Mouse (Mus musculus) kidney, postnatal 25 days (tissue): Measurements from ENCODE around the gene Orm3.

Experiments
- DNase-seq, 2 experiments: peaks; one replicate each; pipeline ENCODE4 v3.0.0; 2021; ENCODE audit warnings: mixed read lengths in 2 of 2

Orm3 gene

DNA sequence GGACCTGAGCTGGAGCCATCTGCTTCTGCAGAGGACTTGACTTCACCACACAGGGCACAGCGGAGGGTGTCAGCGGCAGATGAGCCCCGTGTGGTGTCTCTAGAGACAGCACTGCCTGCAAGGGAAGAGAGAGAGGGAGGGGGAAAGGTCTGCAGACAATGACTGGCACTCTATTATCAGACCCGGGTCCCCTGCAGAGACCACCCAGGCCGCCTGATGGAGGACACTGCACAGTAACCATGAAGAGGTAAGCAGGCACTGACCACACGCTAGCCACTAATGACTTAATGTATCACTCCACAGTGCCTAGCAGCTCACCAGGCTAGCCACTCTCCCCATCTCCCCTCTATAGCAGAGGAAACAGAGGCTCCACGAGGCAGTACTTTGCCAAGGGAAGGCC, 14.9 kb downstream of the Orm3 start:
- DNase-seq = no peak

DNA sequence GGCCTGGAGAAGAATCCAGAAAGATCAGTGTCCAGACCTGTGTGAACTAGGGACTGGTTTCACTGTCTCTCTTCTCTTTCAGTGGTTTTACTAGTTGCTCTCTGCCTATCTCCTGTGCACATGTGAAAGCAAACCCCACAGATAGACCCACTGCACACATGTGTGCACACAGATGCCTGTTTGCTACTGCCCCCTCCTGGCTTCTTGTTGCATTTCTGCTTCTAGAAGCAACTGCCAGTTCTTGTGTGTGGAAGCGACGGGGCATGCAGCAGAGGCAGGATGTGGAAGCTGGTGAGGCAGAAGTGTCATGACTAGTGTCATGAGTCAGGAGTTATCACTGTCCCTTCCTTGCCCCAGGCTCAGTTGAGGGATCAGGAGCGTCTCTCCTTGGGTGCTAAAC, 15.9 kb downstream of the Orm3 start:
- DNase-seq = peak in 1 of 2 experiments; percentile 50

DNA sequence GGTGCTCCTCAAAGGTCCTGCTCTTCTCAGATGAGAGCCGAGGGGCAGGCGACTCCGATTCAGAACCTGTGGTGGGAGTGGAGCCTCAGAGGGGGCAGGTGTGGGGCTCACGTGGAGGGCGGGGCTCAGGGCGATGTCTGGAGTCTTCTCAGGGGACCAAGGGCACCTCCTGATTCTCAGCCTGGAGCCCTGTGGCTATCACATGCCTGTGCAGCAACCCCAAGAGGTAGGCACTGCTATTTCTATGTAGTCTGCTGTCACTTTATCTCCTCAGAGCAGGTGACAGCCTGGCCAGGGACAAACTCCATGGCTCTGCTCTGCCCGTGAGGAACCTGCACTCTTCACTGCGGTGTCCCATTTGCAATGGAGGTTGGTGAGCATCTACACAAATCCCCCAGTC, 17.4 kb downstream of the Orm3 start:
- no peak for DNase-seq

- no peak for DNase-seq
These were observed 18.4 kb downstream of the Orm3 start for GRCm38 (mm10) chr4:63374331-63374730.

DNA sequence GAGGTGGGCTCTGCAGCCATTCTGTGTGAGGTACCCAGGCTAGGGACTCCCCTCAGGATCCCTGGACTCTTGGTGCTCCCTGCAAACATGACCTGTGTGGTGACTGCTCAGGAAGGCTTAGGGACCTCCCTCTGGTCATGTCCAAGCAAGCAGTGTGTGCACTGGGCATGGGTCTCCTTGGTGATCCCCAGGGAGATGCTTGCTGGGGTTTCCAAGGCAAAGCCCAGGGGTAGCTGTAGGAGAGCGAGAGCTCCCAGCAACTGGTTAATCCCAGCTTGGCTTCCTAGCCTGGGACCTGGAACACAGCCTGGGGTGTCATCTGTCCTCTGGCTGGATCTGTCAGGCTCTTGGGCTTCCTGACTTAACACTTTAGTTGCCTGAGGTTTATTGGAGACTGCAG, 19.4 kb downstream of the Orm3 start:
- no peak for DNase-seq

DNA sequence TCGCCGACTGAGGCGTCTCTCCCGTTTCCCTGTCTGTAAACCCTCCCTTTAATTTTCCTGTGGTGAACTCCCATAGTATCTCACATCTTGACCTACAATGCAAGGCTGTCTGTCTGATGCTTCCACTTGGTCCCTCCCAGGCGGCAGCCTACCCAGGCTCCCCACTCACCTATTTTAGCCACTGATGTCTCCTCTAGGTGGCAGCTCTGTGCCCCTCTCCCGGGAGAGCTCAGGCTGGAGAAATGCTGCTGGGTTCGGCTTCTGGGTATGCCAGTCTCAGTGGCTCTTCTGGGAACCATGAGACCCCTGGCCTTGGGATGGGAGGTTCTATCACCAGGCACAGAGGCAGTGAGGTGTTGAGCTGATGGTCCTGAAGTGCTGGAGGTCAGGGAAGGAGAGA, 21.5 kb downstream of the Orm3 start:
- peak in 1 of 2 experiments; percentile 12 for DNase-seq

GRCm38 (mm10) chr4:63382676-63383369, 26.9 kb downstream of the Orm3 start:
- no peak for DNase-seq

DNA sequence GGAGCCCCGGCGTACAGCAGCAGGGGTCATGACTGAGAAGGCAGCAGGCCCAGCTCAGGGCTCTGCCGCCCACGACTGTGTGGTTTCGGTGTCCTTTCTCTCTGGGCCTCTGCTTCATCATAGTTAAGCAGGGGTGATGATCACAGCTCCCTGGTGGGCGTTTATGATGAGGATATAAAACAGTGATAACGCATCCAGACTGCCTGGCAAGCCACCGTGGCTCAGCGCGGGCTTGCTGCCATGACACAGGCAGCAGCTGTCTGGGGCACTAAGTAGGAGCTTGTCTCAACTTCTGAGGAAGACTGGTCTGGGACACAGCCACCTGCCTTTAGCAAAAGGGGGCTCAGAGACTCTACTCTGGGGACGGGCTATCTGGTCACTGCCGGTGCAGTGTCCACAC, 27.5 kb downstream of the Orm3 start:
- DNase-seq = no peak

DNA sequence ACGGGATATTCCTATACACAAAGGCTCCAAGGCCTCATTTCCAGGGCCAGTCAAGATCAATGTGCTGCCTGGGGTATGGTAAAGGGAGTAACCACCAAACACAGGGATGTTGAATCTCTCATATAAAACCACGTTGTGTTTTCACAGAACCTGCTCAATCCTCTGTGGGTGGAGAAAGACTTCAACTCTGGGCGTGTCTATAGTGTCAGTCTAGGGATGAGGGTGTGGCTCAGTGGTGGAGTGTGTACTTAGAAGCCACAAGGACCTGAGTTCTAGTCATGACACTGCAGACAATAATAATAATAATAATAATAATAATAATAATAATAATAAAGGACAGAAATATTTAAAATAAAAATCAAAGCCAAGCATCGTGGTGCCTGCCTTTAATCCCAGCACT, 28.3 kb downstream of the Orm3 start:
- no peak for DNase-seq

GRCm38 (mm10) chr4:63385253-63385652, 29.3 kb downstream of the Orm3 start:
- DNase-seq = no peak

GRCm38 (mm10) chr4:63385784-63386183, 29.8 kb downstream of the Orm3 start:
- no peak for DNase-seq

DNA sequence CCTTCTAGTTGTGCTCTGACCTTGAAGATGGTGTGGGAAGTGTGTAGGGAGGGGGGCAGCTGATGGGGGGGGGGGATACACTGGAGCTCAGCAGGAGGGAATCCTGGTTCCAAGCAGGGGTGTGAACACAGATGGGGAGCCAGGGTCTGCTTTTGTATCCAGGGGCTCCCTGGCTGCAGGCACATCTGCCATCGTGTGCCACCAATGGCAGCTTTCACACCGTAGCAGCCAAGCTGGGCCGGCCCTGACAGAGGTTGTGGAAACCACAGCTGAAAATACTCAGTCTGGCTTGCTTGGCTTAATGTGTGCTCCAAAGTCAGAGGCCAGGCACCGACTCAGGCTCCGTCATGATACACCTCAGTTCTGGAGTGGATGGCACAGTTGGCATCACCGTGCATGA, 32.1 kb downstream of the Orm3 start:
- no peak for DNase-seq

- no peak for DNase-seq
These were observed 33.3 kb downstream of the Orm3 start for GRCm38 (mm10) chr4:63389121-63389886.

- no peak for DNase-seq
These were observed 34.0 kb downstream of the Orm3 start for GRCm38 (mm10) chr4:63389887-63390528.

DNA sequence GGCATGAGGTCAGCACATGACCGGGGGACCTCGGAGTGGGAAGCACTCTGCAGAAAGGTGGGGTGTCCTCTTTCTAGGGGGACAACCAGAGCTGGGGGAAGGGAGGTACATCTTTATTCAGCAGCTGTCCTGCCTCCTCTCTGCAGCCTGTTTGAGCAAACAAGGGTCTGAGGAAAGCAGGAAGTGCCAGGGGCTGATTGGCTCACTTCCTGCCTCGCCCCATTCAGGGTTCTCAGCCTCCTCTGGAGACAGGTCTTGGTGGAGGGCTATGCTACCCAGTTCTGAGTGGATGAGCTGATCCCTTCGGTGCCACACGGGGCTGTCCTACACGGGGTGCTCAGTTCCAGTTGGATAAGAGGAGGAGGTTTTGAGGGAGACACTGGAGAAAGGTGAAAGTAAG, 35.4 kb downstream of the Orm3 start:
- no peak for DNase-seq

GRCm38 (mm10) chr4:63397981-63398537, 42.1 kb downstream of the Orm3 start:
- DNase-seq = no peak

DNA sequence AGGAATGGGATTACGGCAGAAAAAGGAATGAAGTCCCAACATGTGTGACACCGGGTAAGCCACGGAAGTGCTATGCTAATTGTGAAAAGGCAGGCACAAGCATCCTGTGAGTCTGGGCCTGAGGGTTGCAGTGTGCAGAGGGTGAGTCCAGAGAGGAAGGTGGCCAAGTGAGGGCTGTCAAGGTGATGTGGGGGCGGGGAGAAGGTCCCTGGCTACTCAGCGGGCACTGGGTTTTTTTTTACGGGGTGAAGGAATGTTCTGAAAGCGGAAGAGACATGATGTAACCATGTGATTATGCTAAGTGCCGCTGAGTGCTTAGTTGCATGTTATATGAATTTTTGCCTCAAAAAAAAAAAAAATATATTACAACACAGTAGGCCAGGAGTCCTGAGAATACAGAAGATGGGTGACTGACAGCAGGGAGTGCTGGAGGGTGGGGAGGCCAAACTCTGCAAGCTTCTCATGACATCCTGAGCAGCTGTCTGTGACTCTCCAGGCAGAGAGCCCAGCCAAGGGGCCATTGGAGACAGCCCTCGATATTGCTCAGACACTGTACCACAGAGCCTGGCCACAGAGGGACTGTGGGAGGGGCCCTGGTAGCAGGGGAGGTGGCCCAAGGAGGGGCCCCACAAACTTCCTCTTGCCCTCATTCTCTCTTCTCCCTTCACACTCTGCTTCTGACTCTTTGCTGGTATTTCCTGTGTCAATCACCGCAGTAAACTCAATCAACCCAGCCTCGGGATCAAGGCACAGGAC, 43.1 kb downstream of the Orm3 start:
- peak in 1 of 2 experiments; percentile 31 for DNase-seq

GRCm38 (mm10) chr4:63399691-63400270, 43.8 kb downstream of the Orm3 start:
- no peak for DNase-seq

GRCm38 (mm10) chr4:63400541-63401306, 44.8 kb downstream of the Orm3 start:
- no peak for DNase-seq

DNA sequence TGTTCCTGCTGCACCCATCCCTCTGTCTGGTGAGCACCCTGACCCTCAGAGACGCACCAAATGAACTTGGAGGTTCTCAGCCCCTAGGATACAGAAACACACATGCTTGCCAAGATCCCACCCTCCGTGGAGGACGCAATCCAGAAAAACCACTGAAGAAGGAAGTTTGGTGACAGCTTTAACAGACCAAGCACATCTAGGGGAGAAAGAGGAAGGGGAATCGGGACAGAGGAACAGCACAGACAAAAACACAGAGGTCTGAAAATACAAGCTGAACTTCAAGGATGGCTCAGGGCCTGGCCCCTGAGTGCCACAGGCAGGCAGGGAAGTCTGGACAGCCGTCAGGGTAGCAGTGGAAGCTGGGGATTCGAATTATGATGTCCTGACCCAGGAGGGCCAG, 45.7 kb downstream of the Orm3 start:
- no peak for DNase-seq

- no peak for DNase-seq
These were observed 46.1 kb downstream of the Orm3 start for GRCm38 (mm10) chr4:63402056-63402455.

GRCm38 (mm10) chr4:63402558-63402957, 46.6 kb downstream of the Orm3 start:
- peak; percentile 23 to 67 for DNase-seq
